Mouse (Mus musculus) ES-Bruce4 (cell line): ENCODE data around the gene Mag.

Experiments used
- CTCF ChIP-seq: IDR thresholded peaks from one replicate; pipeline ENCODE4 v1.8.1; 2011; ENCODE audit warnings: low read depth, low read length
- EP300 ChIP-seq: IDR thresholded peaks from 2 replicates; pipeline ENCODE4 v1.6.1; 2011; ENCODE audit warnings: low read depth, low read length; ENCODE audit not compliant: insufficient read depth
- POLR2A ChIP-seq: IDR thresholded peaks from one replicate; pipeline ENCODE4 v1.8.1; 2011; ENCODE audit warnings: low read length; ENCODE audit not compliant: insufficient read depth

- no peak for TF ChIP-seq POLR2A
- no peak for TF ChIP-seq EP300
- no peak for TF ChIP-seq CTCF
These were observed 43.6 kb upstream of the Mag start for GRCm38 (mm10) chr7:30958109-30958865.
